Mouse (Mus musculus) MEL (cell line): ENCODE measurements around the gene Gde1. TPM values are rescaled to one million over a fixed set of nuclear protein-coding genes. Genes with fewer than 3 reads are reported as not detected.

Experiments
- DNase-seq: peaks from one replicate; pipeline ENCODE4 v3.0.0; 2011; ENCODE audit warnings: low read depth, low spot score
- H3K27ac ChIP-seq: 2 replicates; pipeline ENCODE4 v1.5.1; 2012; ENCODE audit warnings: low read depth, mild to moderate bottlenecking, control low read depth, low read length, moderate library complexity; ENCODE audit not compliant: control insufficient read depth
- H3K27me3 ChIP-seq, 2 experiments: fragments of 150-350 bp in 1 of 2; sonication (generic) in 1 of 2; 2 replicates each; pipeline ENCODE4 v1.6.1; 2012; ENCODE audit warnings: low read length in 2 of 2, mild to moderate bottlenecking in 2 of 2, improper control_type of control experiment in 1 of 2, moderate library complexity in 1 of 2; ENCODE audit not compliant: insufficient read depth in 2 of 2, control insufficient read depth in 1 of 2
- H3K36me3 ChIP-seq, 2 experiments: 2 replicates each; pipeline ENCODE4 v1.6.1; 2012 to 2014; ENCODE audit warnings: low read length in 2 of 2, improper control_type of control experiment in 1 of 2, inconsistent platforms in 1 of 2, mild to moderate bottlenecking in 1 of 2; ENCODE audit not compliant: insufficient read depth in 2 of 2, control insufficient read depth in 1 of 2
- H3K4me1 ChIP-seq, 2 experiments: fragments of 150-350 bp in 1 of 2; sonication (generic) in 1 of 2; 2 replicates each; pipeline ENCODE4 v1.6.1; 2012; ENCODE audit warnings: low read length in 2 of 2, improper control_type of control experiment in 1 of 2, mild to moderate bottlenecking in 1 of 2; ENCODE audit not compliant: insufficient read depth in 2 of 2, control insufficient read depth in 1 of 2
- H3K4me3 ChIP-seq, 2 experiments: fragments of 150-350 bp in 1 of 2; sonication (generic) in 1 of 2; 2 replicates each; pipeline ENCODE4 v1.5.1; 2012; ENCODE audit warnings: low read depth in 2 of 2, low read length in 2 of 2, mild to moderate bottlenecking in 2 of 2, moderate library complexity in 2 of 2, control low read depth in 1 of 2, improper control_type of control experiment in 1 of 2; ENCODE audit not compliant: control insufficient read depth in 1 of 2, insufficient read depth in 1 of 2
- H3K79me2 ChIP-seq: 2 replicates; pipeline ENCODE4 v1.6.1; 2012; ENCODE audit warnings: mild to moderate bottlenecking, low read length, moderate library complexity; ENCODE audit not compliant: control insufficient read depth, poor library complexity, insufficient read depth
- H3K9ac ChIP-seq: 2 replicates; pipeline ENCODE4 v1.6.1; 2012; ENCODE audit warnings: low read depth, mild to moderate bottlenecking, control low read depth, low read length, moderate library complexity; ENCODE audit not compliant: control insufficient read depth, poor library complexity, severe bottlenecking
- H3K9me3 ChIP-seq: fragments of 150-350 bp; sonication (generic); replicated peaks from 2 replicates; pipeline ENCODE4 v1.6.1; 2012; ENCODE audit warnings: mild to moderate bottlenecking, low read length, improper control_type of control experiment, moderate library complexity; ENCODE audit not compliant: insufficient read depth
- BHLHE40 ChIP-seq: IDR thresholded peaks from 2 replicates; pipeline ENCODE4 v1.6.1; 2012; ENCODE audit warnings: low read depth, mild to moderate bottlenecking, inconsistent platforms, low read length, improper control_type of control experiment, borderline replicate concordance
- CHD1 ChIP-seq: IDR thresholded peaks from 2 replicates; pipeline ENCODE4 v1.6.1; 2012; ENCODE audit warnings: low read depth, mild to moderate bottlenecking, inconsistent platforms, low read length, improper control_type of control experiment
- CHD2 ChIP-seq: IDR thresholded peaks from 2 replicates; pipeline ENCODE4 v1.6.1; 2011; ENCODE audit warnings: low read length, improper control_type of control experiment
- CTCF ChIP-seq, 3 experiments: IDR thresholded peaks in 2 of 3; conservative IDR thresholded peaks in 1 of 3; 2 replicates each; pipeline ENCODE4 v1.5.1; 2011 to 2012; ENCODE audit warnings: low read length in 3 of 3, low read depth in 2 of 3, mild to moderate bottlenecking in 2 of 3, improper control_type of control experiment in 1 of 3, inconsistent platforms in 1 of 3, mixed read lengths in 1 of 3, moderate library complexity in 1 of 3; ENCODE audit not compliant: control insufficient read depth in 1 of 3, insufficient read depth in 1 of 3, poor library complexity in 1 of 3, severe bottlenecking in 1 of 3
- E2F4 ChIP-seq: IDR thresholded peaks from 2 replicates; pipeline ENCODE4 v1.6.1; 2011; ENCODE audit warnings: low read depth, low read length, improper control_type of control experiment, borderline replicate concordance
- ELF1 ChIP-seq: IDR thresholded peaks from 2 replicates; pipeline ENCODE4 v1.6.1; 2014; ENCODE audit warnings: low read depth, mild to moderate bottlenecking, inconsistent platforms, low read length, improper control_type of control experiment, moderate library complexity
- EP300 ChIP-seq, 2 experiments: IDR thresholded peaks; 2 replicates each; pipeline ENCODE4 v1.6.1; 2011; ENCODE audit warnings: improper control_type of control experiment in 2 of 2, low read length in 2 of 2, low read depth in 1 of 2, mild to moderate bottlenecking in 1 of 2
- ETS1 ChIP-seq: IDR thresholded peaks from 2 replicates; pipeline ENCODE4 v1.6.1; 2012; ENCODE audit warnings: low read depth, mild to moderate bottlenecking, inconsistent platforms, low read length, improper control_type of control experiment, moderate library complexity
- GATA1 ChIP-seq: IDR thresholded peaks from 2 replicates; pipeline ENCODE4 v1.6.1; 2011; ENCODE audit warnings: low read depth, low read length, improper control_type of control experiment
- HCFC1 ChIP-seq: IDR thresholded peaks from 2 replicates; pipeline ENCODE4 v1.6.1; 2012; ENCODE audit warnings: low read depth, mild to moderate bottlenecking, inconsistent platforms, low read length, improper control_type of control experiment, moderate library complexity
- KAT2A ChIP-seq: conservative IDR thresholded peaks from 2 replicates; pipeline ENCODE4 v1.6.1; 2012; ENCODE audit warnings: low read depth, low read length, improper control_type of control experiment, inconsistent platforms
- MAFK ChIP-seq: IDR thresholded peaks from 2 replicates; pipeline ENCODE4 v1.6.1; 2011; ENCODE audit warnings: low read depth, mild to moderate bottlenecking, low read length, improper control_type of control experiment, borderline replicate concordance
- MAX ChIP-seq: IDR thresholded peaks from 2 replicates; pipeline ENCODE4 v1.6.1; 2011; ENCODE audit warnings: low read length, improper control_type of control experiment
- MEF2A ChIP-seq: IDR thresholded peaks from 2 replicates; pipeline ENCODE4 v1.6.1; 2014; ENCODE audit warnings: low read depth, mild to moderate bottlenecking, inconsistent platforms, low read length, improper control_type of control experiment; ENCODE audit not compliant: poor library complexity, insufficient replicate concordance, severe bottlenecking; ENCODE audit errors: extremely low read depth
- MXI1 ChIP-seq: IDR thresholded peaks from 2 replicates; pipeline ENCODE4 v1.6.1; 2011; ENCODE audit warnings: mild to moderate bottlenecking, low read depth, low read length, improper control_type of control experiment
- NRF1 ChIP-seq: IDR thresholded peaks from 2 replicates; pipeline ENCODE4 v1.6.1; 2014; ENCODE audit warnings: low read depth, mild to moderate bottlenecking, inconsistent platforms, low read length, improper control_type of control experiment, moderate library complexity; ENCODE audit not compliant: poor library complexity, insufficient read depth, severe bottlenecking
- POLR2A ChIP-seq, 2 experiments: IDR thresholded peaks; 2 replicates each; pipeline ENCODE4 v1.6.1; 2011 to 2012; ENCODE audit warnings: low read length in 2 of 2, mild to moderate bottlenecking in 2 of 2, control low read depth in 1 of 2, improper control_type of control experiment in 1 of 2, low read depth in 1 of 2, moderate library complexity in 1 of 2; ENCODE audit not compliant: control insufficient read depth in 1 of 2, insufficient read depth in 1 of 2, poor library complexity in 1 of 2
- POLR2AphosphoS5 ChIP-seq: IDR thresholded peaks from 2 replicates; pipeline ENCODE4 v1.6.1; 2012; ENCODE audit warnings: low read depth, borderline replicate concordance, mild to moderate bottlenecking, inconsistent platforms, low read length, moderate library complexity, mixed read lengths
- SIN3A ChIP-seq: IDR thresholded peaks from 2 replicates; pipeline ENCODE4 v1.6.1; 2012; ENCODE audit warnings: low read length, improper control_type of control experiment, inconsistent platforms
- SMC3 ChIP-seq: IDR thresholded peaks from 2 replicates; pipeline ENCODE4 v1.6.1; 2011; ENCODE audit warnings: low read depth, low read length, improper control_type of control experiment
- TBP ChIP-seq: IDR thresholded peaks from 2 replicates; pipeline ENCODE4 v1.8.0; 2011; ENCODE audit warnings: low read depth, low read length, improper control_type of control experiment
- TCF12 ChIP-seq: IDR thresholded peaks from 2 replicates; pipeline ENCODE4 v1.6.1; 2014; ENCODE audit warnings: low read depth, mild to moderate bottlenecking, inconsistent platforms, low read length, improper control_type of control experiment, moderate library complexity
- UBTF ChIP-seq: IDR thresholded peaks from 2 replicates; pipeline ENCODE4 v1.6.1; 2012; ENCODE audit warnings: low read depth, mild to moderate bottlenecking, inconsistent platforms, low read length, improper control_type of control experiment, moderate library complexity, borderline replicate concordance; ENCODE audit not compliant: insufficient read depth
- USF1 ChIP-seq: IDR thresholded peaks from 2 replicates; pipeline ENCODE4 v1.6.1; 2014; ENCODE audit warnings: low read depth, mild to moderate bottlenecking, inconsistent platforms, low read length, improper control_type of control experiment, moderate library complexity
- ZC3H11A ChIP-seq: IDR thresholded peaks from 2 replicates; pipeline ENCODE4 v1.6.1; 2012; ENCODE audit warnings: low read depth, mild to moderate bottlenecking, inconsistent platforms, low read length, improper control_type of control experiment
- ZKSCAN1 ChIP-seq: IDR thresholded peaks from 2 replicates; pipeline ENCODE4 v1.6.1; 2012; ENCODE audit warnings: low read depth, mild to moderate bottlenecking, inconsistent platforms, low read length, improper control_type of control experiment, moderate library complexity
- ZMIZ1 ChIP-seq: IDR thresholded peaks from 2 replicates; pipeline ENCODE4 v1.6.1; 2012; ENCODE audit warnings: low read depth, mild to moderate bottlenecking, inconsistent platforms, low read length, improper control_type of control experiment, moderate library complexity
- ZNF384 ChIP-seq: IDR thresholded peaks from 2 replicates; pipeline ENCODE4 v1.6.1; 2012; ENCODE audit warnings: low read depth, mild to moderate bottlenecking, inconsistent platforms, low read length, improper control_type of control experiment
- polyA plus RNA-seq, 2 experiments: library from polyadenylated mRNA; stranded (reverse) in 1 of 2; unstranded in 1 of 2; fragments of >175 nt in 1 of 2; fragments of >200 nt in 1 of 2; gene quantifications; 2 replicates each; pipeline versions ENCODE4 v1.2.1 to v1.2.4; 2012; ENCODE audit warnings: low replicate concordance in 2 of 2, low read depth in 1 of 2; ENCODE audit not compliant: insufficient read length in 2 of 2, insufficient read depth in 1 of 2, missing spikeins in 1 of 2
- total RNA-seq: library from RNA; depleted of rRNA; stranded (reverse); fragments of 300-350 nt; gene quantifications from 2 replicates; pipeline ENCODE4 v1.2.3, GENCODE M21; 2012

Gde1 gene
- total and polyA plus RNA-seq, 3 experiments = 38.1 to 39.8 TPM; not detected in 1

- Histone ChIP-seq H3K9me3 (no peaks in the 10 kb centered on the region), H3K27me3 (no peaks in the 10 kb centered on the region), H3K27ac (no peak overlapping the region), H3K36me3 (peaks cover 0 to 11% of the 10 kb centered on the region in 2 experiments; a peak in 2 of 4 replicates), H3K4me3 (no peak overlapping the region), H3K79me2 (no peaks in the 10 kb centered on the region; the same call in 1 of the 2 replicates), H3K9ac (no peak overlapping the region), H3K4me1 (peaks cover 0 to 10% of the 10 kb centered on the region in 2 experiments; a peak in 2 of 4 replicates)
- TF ChIP-seq ELF1 (no peak), MXI1 (no peak), SMC3 (no peak), POLR2AphosphoS5 (no peak), SIN3A (no peak), MAFK (no peak), GATA1 (no peak), UBTF (no peak), MAX (no peak), CHD2 (no peak), E2F4 (no peak), CHD1 (no peak), MEF2A (no peak), NRF1 (no peak), ZMIZ1 (no peak), POLR2A (IDR thresholded peaks at IDR 0.05; ENCODE audit: control insufficient read depth in 1 of 2, insufficient read depth in 1 of 2, low read depth in 1 of 2, low read length in 2 of 2, poor library complexity in 1 of 2) (no peak), BHLHE40 (no peak), HCFC1 (no peak)
- DNase-seq = no peak
Observed at GRCm38 (mm10) chr7:118714873-118715272, 9.3 kb upstream of the Gde1 start.

GRCm38 (mm10) chr7:118712228-118713173 lies 6.9 kb upstream of the Gde1 start, which contains the start of gene Ccp110:
Gene Ccp110, plus strand, starts transcription at chr7:118712552.
- no peaks in the 10 kb centered on the region for H3K9me3 ChIP-seq
- H3K27ac ChIP-seq = peak within 1 kb of the TSS; percentile 48; the same call in 1 of the 2 replicates
- H3K36me3 ChIP-seq = peaks cover 0 to 16% of the 10 kb centered on the region in 2 experiments; a peak in 2 of 4 replicates
- peak within 1 kb of the TSS; percentile 68 to 78 for H3K4me3 ChIP-seq
- peaks cover 0 to 14% of the 10 kb centered on the region in 2 experiments; a peak in 2 of 4 replicates for H3K4me1 ChIP-seq
- DNase-seq = peak; percentile 98
- H3K9ac ChIP-seq = peak within 1 kb of the TSS; percentile 80
- no peaks in the 10 kb centered on the region; the same call in 1 of the 2 replicates for H3K79me2 ChIP-seq
- no peaks in the 10 kb centered on the region for H3K27me3 ChIP-seq
- TF ChIP-seq NRF1 (peak; percentile 40; the same call in 1 of the 2 replicates), ZKSCAN1 (no peak), ZC3H11A (no peak), MAX (no peak), TBP (peak; percentile 62), USF1 (no peak), POLR2AphosphoS5 (no peak), EP300 (IDR thresholded peaks at IDR 0.05; ENCODE audit: low read depth in 1 of 2, low read length in 2 of 2) (no peak), TCF12 (0 out of 2 replicates have a peak, but pooled peaks have one; percentile 25), CTCF (IDR thresholded peaks at IDR 0.05 in 2 of 3, conservative IDR thresholded peaks at IDR 0.05 in 1 of 3; ENCODE audit: control insufficient read depth in 1 of 3, insufficient read depth in 1 of 3, low read depth in 2 of 3, low read length in 3 of 3, poor library complexity in 1 of 3, severe bottlenecking in 1 of 3) (no peak), CHD1 (no peak), BHLHE40 (no peak), KAT2A (peak; percentile 99), SMC3 (no peak), UBTF (no peak), ETS1 (no peak; the same call in 1 of the 2 replicates), ZNF384 (no peak)
